Mouse (Mus musculus): ENCODE results near the gene Slc7a9. TPM values are rescaled to one million over a fixed set of nuclear protein-coding genes. Genes with fewer than 3 reads are reported as not detected.
A peak's percentile ranks its signal among the peaks of the same experiment; 100 is the strongest.

Slc7a9 gene
- total RNA-seq, 1 experiment from 2014 or later = not detected

DNA sequence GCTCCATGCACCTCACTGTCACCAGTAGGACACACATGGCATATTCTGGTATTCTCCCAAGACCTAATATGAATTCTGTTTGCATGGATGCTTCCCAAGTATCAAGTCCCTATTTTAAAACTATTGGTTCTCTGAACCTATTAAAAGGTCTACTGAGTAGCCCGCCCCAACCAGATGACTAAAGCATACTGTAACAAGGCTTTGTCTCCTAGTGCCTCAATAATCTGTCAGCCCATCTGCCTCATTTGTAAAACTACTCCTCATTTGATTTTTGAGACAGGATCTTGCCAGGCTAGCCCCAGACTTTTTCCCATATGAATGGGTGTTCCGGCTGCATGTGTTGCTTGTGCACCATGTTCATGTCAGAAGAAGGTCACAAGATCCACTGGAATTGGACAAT lies 41.6 kb downstream of the Slc7a9 start:
- ATAC-seq (replicated peaks in 1 of 2; ENCODE audit: insufficient read depth in 1 of 2, low FRiP score in 2 of 2, low TSS enrichment in 1 of 2, low read depth in 1 of 2, poor library complexity in 2 of 2, severe bottlenecking in 2 of 2) = no peak

DNA sequence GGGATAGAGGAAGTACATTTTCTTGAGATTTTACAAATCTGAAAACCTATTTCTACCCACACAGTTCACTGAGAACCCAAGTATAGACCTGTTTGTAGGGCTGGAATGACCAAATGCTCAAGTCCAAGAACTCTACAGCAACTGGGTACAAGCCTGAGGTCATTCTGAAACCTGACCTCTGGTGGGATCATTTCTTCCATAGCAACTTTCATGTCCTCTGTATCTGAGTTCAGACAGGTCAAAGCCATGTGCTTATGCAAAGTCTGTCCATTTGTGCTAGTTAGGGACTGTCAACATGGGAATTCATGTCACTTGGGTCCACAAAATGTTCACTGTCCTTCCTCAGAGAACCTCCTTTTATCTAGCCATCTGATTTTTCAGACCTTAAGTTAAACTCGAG lies 42.4 kb downstream of the Slc7a9 start:
- ATAC-seq (replicated peaks in 1 of 2; ENCODE audit: insufficient read depth in 1 of 2, low FRiP score in 2 of 2, low TSS enrichment in 1 of 2, low read depth in 1 of 2, poor library complexity in 2 of 2, severe bottlenecking in 2 of 2) = no peak

DNA sequence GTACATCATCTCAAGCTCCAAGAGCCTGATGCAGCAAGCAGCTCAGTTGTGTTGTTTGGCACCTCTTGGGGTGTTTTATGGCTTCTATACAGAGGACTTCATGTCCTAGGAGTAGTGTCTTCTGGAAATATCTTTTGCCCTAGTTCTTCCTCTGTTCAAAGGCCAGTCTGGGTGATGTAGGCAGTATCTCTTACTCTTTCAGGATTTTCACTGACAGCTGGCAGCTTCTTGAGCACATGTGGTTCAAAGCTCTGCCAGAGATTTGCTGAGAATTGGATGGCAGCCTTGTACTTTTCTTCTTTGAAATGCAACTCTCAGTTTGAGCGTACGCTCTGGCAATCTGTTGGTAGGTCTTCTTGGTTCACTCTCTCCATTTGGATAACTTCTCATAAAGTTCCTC lies 48.9 kb downstream of the Slc7a9 start:
- no peak for ATAC-seq (replicated peaks in 1 of 2; ENCODE audit: insufficient read depth in 1 of 2, low FRiP score in 2 of 2, low TSS enrichment in 1 of 2, low read depth in 1 of 2, poor library complexity in 2 of 2, severe bottlenecking in 2 of 2)

DNA sequence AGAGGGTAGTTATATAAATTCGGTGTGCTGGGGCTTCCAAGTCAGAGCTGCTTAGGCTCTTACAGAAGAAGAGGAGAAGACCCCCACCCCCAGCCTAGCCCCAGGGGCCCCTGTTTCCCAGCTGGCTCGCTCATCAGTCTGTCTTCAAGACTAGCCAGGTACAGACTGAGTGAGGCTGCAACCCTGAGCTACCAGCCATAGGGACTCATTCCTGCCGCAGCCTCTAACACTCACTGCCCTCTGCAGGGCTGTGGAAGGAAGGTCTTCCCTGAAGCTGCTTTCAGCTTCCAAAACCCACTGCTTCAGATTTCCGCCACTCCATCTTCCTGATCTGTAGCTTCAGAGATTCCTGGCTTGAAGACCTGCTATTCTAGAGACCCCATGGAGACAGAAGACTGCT lies 53.4 kb downstream of the Slc7a9 start:
- ATAC-seq (replicated peaks in 1 of 2; ENCODE audit: insufficient read depth in 1 of 2, low FRiP score in 2 of 2, low TSS enrichment in 1 of 2, low read depth in 1 of 2, poor library complexity in 2 of 2, severe bottlenecking in 2 of 2) = peak in 1 of 2 experiments; percentile 48; a peak in 1 of 4 replicates

Other genes starting within 250 kb of the Slc7a9 start
- gene Lrp3, start 233.3 kb upstream of the Slc7a9 start, total RNA-seq (2017) = not detected in 2 replicates
- 17.3 and 20.3 TPM in 2 replicates for gene Gpatch1, start 130.4 kb upstream of the Slc7a9 start, total RNA-seq (2017)
- gene Rhpn2, start 114.6 kb upstream of the Slc7a9 start, total RNA-seq (2017) = not detected in 2 replicates
- gene Faap24, start 52.0 kb upstream of the Slc7a9 start, total RNA-seq (2017) = 9.4 and 10.0 TPM in 2 replicates
- 22.2 and 25.0 TPM in 2 replicates for gene Cep89, start 51.8 kb upstream of the Slc7a9 start, total RNA-seq (2017)
- not detected in 2 replicates for gene Tdrd12, start 88.9 kb downstream of the Slc7a9 start, total RNA-seq (2017)
- gene Nudt19, start 107.5 kb downstream of the Slc7a9 start, total RNA-seq (2017) = 49.6 and 52.3 TPM in 2 replicates
- gene Rgs9bp, start 136.8 kb downstream of the Slc7a9 start, total RNA-seq (2017) = 0.19 and 0.84 TPM in 2 replicates
- gene Ankrd27, start 137.4 kb downstream of the Slc7a9 start, total RNA-seq (2017) = 37.3 and 42.2 TPM in 2 replicates
- gene Pdcd5, start 198.7 kb downstream of the Slc7a9 start, total RNA-seq (2017) = 89.5 and 110 TPM in 2 replicates